Mouse (Mus musculus) T-cell, adult 2 months (primary cell): ENCODE results near the gene Styxl1.
A peak's percentile ranks its signal among the peaks of the same experiment; 100 is the strongest.

Experiments used
- DNase-seq: peaks from one replicate; pipeline ENCODE4 v3.0.0; 2022; ENCODE audit warnings: low spot score

The Styxl1 gene

DNA sequence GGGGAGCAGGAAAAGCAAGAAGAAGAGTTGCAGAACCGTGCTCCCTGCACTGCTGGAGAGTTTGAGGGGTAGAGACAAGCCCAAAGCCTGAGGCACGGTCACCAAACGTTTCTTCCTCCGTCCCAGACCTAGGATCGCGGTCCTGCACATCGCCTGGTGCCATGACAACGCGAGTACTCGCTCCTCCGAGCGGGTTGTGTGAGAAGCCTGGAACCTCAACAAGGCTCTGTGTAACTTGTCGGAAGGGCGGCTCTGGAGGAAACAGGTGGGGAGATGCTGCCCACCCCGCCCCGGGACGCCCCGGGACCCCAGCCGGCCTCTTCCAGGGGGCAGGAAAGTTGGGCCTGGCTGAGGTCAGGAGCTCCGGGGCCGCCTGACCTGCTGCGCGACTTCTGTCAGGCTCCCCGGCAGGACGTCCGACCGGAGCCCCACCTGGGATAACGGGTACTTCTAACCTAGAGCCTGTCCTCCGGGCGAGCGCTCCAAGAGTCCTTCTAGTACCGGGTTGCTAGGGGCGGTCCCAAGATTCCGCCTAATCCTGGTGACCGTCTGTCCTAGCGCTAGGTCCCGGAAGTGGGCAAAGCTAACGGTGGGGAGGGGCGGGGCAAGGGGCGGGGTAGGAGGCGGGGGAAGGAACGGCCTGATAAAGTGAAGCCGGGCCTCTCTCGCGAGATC is at the start of gene Styxl1:
Styxl1 (minus strand) TSS at position 590 of the 675 bp plus-strand sequence.
- no peak for DNase-seq

DNA sequence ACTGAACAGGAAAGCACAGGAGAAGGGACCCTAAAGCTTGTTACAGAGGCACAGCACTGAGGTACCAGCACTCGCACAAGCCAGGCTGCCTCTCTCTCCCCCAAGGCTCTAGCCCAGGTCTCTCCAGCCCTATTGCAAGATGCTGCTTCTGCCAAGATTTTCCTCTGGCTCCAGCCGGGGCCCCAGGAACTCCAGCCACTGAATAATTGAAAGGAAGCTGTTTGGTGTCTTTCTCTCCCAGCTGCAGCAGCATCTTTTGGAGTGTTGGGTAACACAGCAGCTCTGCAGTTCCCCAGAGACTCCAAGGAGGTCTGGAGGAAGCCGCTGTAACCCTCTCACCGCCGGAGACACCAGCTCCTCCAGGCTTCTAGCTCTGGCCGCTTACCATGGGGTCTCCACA is 48.0 kb upstream of the Styxl1 start:
- no peak for DNase-seq

DNA sequence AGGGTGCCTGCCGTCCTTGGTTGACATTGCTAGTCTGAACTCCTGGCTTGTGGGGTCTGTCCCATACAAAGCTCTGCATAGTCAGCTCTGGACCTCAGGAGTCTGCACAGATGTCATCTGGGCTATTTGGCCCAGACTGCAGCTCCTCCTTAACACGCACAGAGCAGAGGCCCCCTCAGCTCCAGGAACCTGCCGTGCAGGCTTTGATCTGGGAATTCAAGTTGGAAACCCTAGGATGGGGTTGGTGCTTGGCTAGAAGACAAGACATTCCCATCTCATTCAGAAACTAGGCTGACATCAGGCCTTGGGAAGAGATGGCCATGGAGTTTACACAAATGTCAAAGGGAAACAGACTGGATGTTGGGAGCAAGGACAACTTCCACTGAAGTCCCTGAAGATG is 46.3 kb upstream of the Styxl1 start:
- no peak for DNase-seq

DNA sequence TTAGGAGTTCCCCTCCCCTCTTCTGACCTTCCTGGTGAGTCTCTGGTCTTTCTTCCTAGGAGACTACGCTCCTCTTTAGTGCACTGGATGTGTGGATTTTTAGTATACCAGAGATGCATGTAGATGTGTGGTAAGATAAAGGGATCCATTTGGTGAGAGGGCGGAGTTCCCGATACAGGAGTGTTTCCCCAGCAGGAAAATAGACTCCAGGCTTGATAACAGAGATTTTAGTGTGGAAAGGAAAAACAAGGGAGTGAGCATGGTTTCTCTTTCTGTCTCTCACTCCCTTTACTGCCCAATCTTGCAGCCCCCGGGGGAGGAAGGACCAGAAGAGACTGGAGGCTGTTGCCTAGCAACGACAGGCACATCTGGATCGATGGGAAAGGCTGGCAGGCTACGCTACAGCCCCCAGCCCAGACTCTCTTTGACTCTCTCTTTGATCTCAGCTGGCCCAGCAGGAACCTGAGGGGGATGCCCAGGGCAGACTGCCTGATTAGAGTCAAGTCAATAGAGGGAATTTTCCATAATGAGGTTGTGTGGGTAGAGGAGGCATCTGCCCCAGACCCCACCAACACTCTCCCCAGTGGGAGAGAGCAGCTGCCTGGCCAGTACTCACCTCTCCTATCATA is 44.2 kb upstream of the Styxl1 start:
- no peak for DNase-seq

DNA sequence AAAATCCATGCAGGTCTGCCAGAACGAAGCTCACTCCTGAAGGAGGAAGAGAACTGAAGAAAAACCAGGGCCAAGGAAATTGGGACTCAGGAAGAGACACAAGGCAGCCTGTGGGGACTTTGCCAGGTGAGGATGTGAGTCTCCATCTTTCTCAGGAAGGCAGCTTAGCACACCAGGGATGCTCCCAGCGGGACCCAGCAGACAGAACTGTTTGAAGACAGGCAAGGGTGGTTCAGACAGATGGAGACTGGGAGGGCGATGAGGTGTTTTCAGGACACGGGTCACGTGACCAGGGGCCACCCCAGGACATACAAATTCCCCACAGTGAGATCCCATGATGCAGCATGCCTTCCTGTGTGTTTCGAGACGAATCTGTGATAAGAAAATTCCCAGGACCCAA is 40.3 kb upstream of the Styxl1 start:
- no peak for DNase-seq

DNA sequence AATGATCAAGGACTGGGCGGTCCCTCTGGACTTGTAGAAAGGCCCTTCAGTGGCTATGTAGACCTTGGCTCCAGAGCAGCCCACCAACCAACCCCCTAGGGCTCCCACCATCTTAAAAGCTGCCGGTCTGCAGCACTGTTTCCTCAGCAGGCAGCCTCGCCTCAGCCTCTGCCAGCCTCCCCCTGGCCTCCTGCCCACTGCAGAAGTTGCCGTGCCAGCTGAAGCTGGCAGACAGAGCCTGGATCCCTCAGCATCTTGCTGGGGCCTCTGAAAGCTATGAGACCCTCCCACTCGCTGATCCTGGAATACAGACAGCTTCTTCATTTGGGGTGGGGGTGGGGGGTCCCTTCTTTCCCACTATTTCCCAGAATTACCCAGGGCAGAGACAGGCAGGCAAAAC is 34.8 kb upstream of the Styxl1 start:
- no peak for DNase-seq

DNA sequence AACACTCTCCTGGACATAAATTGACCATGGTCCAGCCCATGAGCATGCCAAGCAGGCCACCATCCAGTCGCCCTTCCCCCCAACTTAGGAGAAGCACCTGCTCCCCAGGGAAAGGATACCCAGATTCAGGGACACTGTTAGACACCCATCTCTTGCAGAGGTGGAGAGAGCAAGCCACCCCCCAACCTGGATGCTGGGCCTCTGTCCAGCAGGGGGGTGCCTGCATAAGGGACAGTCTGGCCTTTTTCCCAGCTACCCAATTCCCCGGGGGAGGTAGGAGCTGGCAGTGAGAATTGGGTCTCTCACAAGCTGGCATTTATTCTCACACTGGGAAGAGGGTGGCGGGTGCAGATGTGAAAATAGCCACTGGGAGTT is 29.1 kb upstream of the Styxl1 start:
- DNase-seq = no peak

DNA sequence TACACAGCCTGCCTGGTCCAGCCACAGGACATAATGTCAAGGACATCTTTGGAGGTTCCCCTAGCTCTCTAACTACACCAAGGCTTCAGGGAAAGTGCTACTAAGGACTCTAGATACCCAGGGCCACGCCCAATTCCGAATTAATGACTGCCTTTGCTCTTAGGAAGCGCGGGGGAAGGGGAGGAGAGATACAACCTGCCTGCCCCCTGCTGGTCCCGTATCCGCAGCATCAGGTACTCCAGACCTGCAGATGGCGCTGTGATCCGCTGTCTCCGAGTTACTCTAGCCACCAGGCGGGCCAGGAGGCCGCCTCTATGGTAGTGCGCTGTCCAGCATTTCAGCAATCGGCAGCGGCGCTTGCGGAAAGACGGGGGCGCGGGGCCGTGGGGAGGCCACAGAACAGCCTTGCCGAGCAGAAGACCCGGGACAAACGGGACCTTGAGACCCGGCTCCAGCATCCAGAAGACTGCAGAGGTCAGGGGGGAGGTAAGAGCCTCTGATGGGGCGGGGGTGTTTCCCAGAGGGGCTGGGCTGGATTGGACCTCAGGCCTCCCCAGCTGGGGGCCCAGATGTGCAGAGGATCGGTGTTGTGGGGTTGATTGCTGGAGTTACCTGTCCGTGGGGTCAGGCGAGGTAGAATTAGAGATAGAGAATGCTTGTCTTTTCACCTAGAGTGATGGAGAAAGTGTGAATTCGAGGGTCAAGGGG is 28.5 kb upstream of the Styxl1 start, which contains the start of gene Srrm3:
Srrm3 (plus strand) TSS at position 336 of the 708 bp plus-strand sequence.
- DNase-seq = peak; percentile 91

DNA sequence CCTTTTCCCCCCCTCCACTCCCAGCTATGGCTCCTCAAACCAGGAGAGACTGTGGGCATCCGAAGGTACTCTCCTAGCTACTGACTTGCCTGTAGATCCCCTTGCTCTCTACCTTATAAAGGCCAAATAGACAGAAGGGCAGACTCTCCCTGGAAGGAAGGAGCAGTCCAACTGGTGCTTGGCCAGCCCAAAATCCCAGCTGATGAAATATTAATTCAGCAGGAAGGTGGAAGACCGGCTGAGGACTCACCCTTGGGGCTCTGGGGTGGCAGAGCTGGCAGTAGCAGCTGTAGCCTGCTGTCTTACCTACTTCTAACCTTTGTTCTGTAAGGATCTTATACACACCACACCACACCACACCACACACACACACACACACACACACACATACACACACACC is 26.6 kb upstream of the Styxl1 start:
- DNase-seq = no peak

DNA sequence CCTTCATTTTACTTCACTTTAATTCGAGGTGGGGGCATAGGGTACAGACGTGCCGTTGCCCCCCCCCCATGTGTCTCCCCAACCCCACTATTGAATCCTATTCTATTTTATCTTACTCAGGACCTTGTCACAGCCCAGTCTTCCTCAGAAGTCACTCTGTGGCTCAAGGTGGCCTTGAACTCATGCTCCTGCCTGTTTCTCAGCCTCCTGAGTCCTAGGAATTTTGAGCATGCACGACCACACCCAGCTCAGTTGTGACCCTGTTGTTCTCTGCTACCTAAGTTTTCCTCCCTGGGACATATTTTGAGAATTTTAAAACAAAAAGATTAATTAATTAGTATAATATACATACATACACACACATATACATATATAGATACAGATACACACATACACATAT is 25.5 kb upstream of the Styxl1 start:
- no peak for DNase-seq

DNA sequence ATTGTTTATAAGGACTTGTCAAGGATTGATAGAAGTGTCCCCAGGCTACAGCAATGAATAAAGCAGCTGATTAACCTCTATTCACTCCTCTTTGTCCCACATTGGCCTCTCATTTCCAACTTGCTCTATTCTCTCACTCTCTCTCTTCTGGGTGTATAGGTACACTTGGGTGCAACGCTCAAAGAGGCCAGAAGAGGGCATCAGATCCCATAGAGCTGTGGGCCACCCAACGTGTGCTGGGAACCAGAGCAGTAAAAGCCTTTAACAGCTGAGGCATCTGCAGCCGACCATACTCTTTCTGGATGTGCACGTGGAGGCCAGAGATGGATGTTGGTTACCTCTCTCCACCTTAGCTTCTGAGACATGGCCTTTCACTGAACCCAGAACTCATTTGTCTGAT is 24.9 kb upstream of the Styxl1 start:
- DNase-seq = no peak

DNA sequence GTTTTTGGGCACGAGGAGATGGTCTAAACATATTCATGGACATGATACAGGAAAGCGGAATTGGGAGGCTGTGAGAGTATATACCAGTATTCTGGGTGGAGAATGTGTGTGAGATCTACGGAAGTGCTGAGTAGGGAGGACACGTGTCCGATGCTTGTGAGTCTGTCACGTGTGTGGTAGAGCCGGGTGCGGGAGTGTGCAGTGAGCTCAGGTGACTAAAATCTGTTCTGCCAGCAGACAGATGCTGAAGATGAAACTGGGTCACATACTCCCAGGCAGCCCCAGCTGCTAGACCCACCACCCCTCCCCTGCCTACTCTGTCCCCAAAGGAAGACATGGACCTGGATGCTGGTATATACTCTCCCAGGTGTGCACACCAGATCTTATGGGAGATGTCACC is 24.5 kb upstream of the Styxl1 start:
- no peak for DNase-seq

DNA sequence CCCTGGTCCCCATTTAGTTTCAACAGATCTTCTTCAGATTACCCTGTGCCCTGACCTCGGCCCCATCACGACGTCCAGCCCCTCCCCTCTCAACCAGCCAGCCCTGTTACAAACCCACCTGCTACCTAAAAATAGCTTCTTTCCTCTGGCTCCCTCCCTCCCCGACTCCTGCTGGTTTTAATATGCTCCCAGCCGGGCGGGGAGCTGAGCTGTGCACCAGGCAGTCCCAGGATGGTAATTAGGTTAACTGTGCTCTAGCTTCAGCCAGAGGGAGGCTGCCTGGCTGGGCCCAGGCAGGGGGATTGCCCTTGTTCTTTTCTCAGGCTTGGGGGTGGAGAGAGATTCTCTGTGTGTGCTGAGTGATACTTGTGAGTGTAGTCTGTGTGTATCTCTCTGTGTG is 22.7 kb upstream of the Styxl1 start:
- no peak for DNase-seq

DNA sequence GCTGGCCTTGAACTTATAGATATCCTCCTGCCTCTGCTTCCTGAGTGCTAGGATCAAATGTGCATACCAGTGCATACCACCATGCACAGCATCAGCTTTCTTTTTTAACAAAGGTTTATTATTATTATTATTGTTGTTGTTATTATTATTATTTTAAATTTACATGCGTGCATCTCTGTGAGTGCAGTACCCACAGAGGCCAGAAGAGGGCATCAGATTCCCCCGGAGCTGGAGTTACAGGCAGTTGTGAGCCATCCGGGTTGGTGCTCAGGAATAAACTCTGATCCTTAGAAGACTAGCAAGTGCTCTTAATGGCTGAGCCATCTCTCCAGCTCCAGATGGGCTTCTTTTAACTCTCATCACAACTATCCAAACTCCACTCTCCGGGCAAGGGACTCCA is 21.6 kb upstream of the Styxl1 start:
- no peak for DNase-seq

DNA sequence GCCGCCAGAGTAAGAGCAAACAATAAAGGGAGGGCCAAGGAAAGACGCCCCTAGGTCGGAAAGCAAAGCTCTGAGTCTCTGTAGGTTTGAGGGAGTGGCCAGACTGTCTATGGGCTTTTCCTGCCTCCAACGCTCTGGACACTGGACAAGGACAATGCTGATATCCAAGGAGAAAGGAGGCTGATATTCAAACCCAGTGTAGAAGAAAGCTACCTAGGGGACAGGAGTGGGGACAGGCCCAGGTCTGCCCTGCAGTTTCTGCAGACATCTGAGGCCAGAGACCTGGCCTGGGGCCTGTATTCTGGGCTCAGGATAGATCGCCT is 16.6 kb upstream of the Styxl1 start:
- no peak for DNase-seq

DNA sequence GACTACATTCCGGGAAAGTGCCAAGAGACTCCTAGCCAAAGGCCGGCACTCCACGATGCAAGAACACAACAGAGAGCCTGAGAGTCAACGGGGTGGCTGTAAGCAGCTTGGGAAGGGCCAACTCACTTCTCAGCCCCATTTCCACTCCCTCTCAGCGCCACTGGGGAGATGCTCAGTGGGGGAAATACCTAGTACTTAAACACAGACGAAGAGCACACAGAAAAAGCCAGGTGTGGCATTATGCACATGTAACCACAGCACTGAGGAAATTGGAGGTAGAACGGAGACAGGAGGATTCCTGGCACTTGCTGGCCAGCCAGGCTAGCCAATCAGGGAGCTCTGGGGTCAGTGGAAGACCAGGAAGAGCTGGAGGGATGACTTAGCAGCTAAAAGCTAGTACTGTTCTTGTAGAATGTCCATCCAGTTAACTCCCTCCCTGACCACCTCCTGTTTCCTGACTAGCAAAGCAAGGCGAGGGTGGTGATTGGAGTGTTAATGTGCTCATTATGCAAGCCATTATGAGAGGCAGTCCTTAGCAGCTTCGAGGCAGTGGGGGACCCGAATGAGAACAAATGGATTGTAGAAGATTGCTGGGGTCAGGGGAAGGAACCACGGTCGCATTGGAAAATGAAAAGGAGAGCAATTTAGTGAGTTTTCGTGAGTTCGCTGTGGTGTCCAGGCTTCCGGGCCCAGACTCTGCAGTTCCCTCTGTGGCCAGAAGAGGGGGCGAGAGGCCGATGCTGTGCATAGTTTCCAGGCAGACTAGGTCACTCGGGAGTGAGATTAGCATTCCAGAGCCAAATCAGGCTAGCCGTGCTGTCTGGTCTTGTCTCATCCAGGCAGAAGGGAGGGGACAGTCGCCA is 16.0 kb upstream of the Styxl1 start:
- DNase-seq = peak; percentile 64

DNA sequence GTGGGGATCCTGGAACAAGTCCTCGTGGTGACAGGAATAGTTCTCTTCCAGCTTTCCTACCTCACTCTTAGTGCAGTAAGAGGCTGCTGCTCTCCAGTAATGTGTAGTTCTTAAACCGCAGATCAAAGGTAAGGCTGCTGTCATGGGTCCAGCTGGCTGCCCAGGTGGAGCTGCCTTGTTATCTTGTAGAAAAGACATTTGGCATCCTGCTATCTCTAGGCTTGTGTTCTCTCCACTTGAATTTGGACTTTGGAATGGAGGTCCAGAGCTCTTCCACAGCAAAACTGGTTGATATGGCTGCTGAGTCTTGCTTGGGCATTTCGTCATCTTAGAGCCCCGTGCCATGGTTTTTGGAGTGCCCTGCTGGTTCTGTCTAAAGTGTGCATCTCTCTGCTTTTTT is 4.7 kb upstream of the Styxl1 start:
- DNase-seq = no peak

DNA sequence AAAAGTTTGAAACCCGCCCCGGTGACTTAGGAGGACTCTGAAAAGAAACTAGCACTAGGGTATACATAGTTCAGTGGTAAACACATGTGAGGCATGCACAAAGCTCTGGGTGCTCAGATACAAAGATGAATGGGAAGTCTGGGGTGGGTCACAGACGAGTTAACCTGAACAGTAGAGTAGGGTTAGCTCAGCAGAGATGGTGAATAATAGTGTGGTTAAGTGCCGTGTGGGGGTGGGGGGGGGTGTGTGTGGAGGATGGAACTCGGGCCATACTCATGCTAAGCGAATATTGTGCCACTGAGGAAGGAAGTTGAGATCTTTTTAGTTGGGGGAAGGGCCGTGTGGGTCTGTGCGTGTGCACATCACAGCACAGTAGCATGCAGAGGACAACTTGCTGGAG is 2.1 kb upstream of the Styxl1 start:
- no peak for DNase-seq

DNA sequence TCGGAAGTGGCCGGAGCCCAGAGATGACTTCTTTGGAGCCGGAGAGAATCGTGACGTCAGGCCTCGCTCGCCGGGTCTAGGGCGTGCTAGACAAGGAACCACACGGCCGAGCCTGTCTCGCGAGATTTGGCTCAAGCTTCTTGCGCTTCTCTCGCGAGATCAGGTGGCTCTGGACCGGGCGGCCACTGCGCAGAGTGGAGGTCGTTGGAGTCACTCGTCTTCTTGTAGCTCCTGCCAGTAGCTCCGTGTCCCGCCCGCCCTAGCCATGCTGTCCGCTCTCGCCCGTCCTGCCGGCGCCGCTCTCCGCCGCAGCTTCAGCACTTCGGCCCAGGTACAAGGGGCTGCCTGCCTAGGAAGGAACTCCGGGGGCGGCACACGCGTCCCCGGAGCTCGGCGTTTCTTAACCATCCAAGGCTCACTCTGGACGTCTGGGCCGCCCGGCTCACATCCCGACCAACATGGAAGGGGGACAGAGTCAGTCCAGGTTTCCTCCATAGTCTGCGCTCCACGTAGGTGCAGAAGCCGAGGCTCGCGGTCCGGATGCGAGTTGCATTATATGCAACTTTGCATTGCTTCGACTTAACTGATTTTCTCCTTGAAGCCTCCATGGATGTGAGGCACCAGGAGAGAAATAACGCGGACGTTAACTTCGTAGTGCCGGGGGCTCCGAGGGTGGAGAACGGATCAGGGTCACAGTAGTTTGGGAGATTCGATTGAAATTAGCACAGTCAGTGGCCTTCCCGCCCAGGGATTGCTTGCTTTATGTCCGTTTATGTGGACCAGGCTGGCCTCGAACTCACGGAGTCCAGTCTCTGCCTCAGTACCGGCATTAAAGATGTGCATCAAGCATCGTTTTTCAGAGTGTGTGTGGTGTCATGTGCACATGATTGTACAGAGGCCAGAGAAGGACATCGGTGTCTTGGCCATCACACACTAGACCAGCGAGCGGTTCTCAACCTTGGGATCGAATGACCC is 573 bp upstream of the Styxl1 start, which contains the start of gene Mdh2:
Mdh2 (plus strand) TSS at position 10 of the 975 bp plus-strand sequence.
- peak; percentile 99 for DNase-seq

DNA sequence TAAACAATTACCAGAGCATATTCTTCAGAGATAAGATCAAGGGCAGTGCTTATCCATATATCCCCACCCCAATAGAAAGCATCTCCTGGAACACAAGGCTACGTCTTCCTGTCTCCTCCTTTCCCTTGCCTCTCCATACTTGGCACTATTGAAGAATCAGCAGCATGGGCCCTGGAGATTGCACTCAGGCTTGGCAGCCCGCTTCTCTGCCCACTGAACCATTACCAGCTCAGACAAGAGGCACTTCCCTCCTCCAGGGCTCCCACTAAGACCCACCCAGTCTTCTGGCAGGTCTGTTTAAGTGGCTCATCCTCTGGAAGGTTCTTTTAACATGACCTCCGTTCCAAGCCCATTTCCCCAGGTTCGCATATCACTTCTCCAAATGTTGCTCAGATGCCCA is 1.6 kb downstream of the Styxl1 start:
- DNase-seq = no peak

DNA sequence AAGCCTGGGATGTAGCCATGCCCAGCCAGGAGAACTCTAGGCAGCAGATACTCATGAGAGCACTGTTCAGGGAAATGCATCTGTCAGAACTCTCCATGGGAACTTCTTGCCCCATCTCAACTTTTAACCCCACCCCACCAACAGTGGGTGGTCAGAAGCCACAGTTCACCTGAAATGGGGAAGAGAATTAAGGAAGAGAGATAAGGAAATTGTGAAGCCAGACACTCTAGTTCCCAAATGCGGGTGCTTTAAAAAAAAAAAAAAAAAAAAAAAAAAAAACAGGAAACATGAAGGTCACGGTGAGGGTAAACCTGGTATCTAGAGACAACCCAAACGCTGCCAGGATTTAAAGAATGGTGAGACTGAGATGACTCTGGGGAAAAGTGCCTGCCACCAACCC is 5.7 kb downstream of the Styxl1 start:
- no peak for DNase-seq
